In the genomic region with DNA sequence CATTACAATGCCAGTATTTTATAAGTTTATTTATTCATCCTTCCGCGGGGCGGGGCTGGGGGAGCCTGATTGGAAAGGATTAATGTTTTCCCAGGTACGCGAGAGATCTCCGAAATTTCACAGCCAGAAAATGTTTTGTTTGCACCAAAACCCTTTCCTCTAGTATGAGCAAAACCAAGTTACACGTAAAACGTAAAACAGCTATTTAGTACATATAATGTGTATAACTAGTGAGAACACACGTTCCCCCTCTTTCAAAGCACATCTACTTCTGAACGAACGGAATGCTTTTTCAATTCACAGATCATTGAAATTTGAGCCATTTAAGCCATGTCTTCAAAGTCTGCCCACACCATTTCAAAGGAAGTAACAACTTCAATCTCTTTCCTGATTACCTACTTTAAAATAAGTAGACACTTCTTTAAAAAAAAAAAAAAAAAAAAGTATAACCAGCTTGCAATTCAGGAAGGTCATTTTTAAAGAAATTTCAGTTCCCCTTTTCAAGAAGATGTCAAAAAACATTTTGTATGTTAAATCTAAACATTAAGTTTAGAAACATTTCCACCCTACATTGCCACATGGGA, we compare ENCODE assay signal across 8 mouse cellular contexts. TPM values are rescaled to one million over a fixed set of nuclear protein-coding genes. Genes with fewer than 3 reads are reported as not detected.
DNase-seq lines count a peak whose midpoint lies in the region; ATAC-seq lines count a peak whose summit lies in the region.

No protein-coding gene starts in this region.

- H3K4me1 ChIP-seq in erythroblast, embryonic 14.5 days (ENCODE audit: control insufficient read depth) = peaks cover 52% of the 10 kb centered on the region
- peaks cover 15% of the 10 kb centered on the region for H3K4me1 ChIP-seq in liver, embryonic 16.5 days (ENCODE audit: control insufficient read depth, low read depth, low read length)

- peak overlapping the region; percentile 98 for H3K4me2 ChIP-seq in liver, embryonic 16.5 days (ENCODE audit: low read depth, low read length)

- H3K9ac ChIP-seq in liver, embryonic 16.5 days (ENCODE audit: low read depth, low read length) = peak overlapping the region; percentile 99

- H3K27me3 ChIP-seq in erythroblast, embryonic 14.5 days (ENCODE audit: control insufficient read depth) = no peaks in the 10 kb centered on the region
- no peaks in the 10 kb centered on the region for H3K27me3 ChIP-seq in liver, embryonic 16.5 days (ENCODE audit: control insufficient read depth, insufficient read depth, low read depth, low read length)

- 9% methylated on average over 11 of the region's 11 CpGs for WGBS in liver, embryonic 16.5 days (ENCODE audit: insufficient replicate concordance)

- no peak for ATAC-seq in erythroblast, adult 5-6 weeks (replicated peaks; ENCODE audit: low FRiP score, poor library complexity, severe bottlenecking)
- ATAC-seq in liver, embryonic 16.5 days (ENCODE audit: low read depth) = no peak

- DNase-seq in thymus, postnatal 0 days (ENCODE audit: low spot score) = peak; percentile 12
- DNase-seq in thymus, postnatal 36 days = no peak
- DNase-seq in adrenal gland, adult (ENCODE audit: inconsistent age in 2 of 2, low spot score in 1 of 2) = no peak
- DNase-seq in gastrocnemius, postnatal 14 days = no peak
- DNase-seq in lung, postnatal 10 days = no peak

- H3K36me3 ChIP-seq in erythroblast, embryonic 14.5 days (ENCODE audit: control insufficient read depth) = peaks cover 9% of the 10 kb centered on the region
- H3K36me3 ChIP-seq in liver, embryonic 16.5 days (ENCODE audit: control insufficient read depth, insufficient read depth) = no peaks in the 10 kb centered on the region

- peak overlapping the region; percentile 98 for H3K27ac ChIP-seq in liver, embryonic 16.5 days (ENCODE audit: low read length)

- no peaks in the 10 kb centered on the region for H3K9me3 ChIP-seq in erythroblast, embryonic 14.5 days (ENCODE audit: control insufficient read depth, low read length)
- no peaks in the 10 kb centered on the region for H3K9me3 ChIP-seq in liver, embryonic 16.5 days (replicated peaks; ENCODE audit: control insufficient read depth, low read length)

- peak overlapping the region; percentile 99 for H3K4me3 ChIP-seq in erythroblast, embryonic 14.5 days (replicated peaks)
- peak overlapping the region; percentile 99 for H3K4me3 ChIP-seq in liver, embryonic 16.5 days (ENCODE audit: low read depth, low read length)

- intact Hi-C loops in gastrocnemius, postnatal 14 days (cut with DNase I; ENCODE audit: low total_unique reads) = no loop called here

RNA-seq across cellular contexts. Expression of a gene that starts 0.9 kb away (rescaled TPM):
- 4.6 and 4.9 TPM in 2 replicates for polyA plus RNA-seq in erythroblast, embryonic 14.5 days (2012)
- 230 and 233 TPM in 2 replicates for total RNA-seq in erythroblast, adult 5-6 weeks (2015; ENCODE audit: low replicate concordance)
- total RNA-seq in erythroblast, adult 5-6 weeks (2017; ENCODE audit: low replicate concordance) = 229 and 276 TPM in 2 replicates
- polyA plus RNA-seq in thymus, postnatal 0 days (2015; fragmentation: Nextera tagmentation; extraction: Ambion mirVana) = 61.3 and 64.5 TPM in 2 replicates
- polyA plus RNA-seq in liver, embryonic 16.5 days (2015; fragmentation: Nextera tagmentation; extraction: Ambion mirVana) = 52.4 and 54.2 TPM in 2 replicates
- total RNA-seq in gastrocnemius, postnatal 14 days (2021) = 10 to 100 TPM; 18.5 to 20.3 TPM

RNA-seq across cellular contexts. Expression of a gene that starts 31.3 kb away (rescaled TPM):
- 0.35 and 0.37 TPM in 2 replicates for polyA plus RNA-seq in erythroblast, embryonic 14.5 days (2012)
- total RNA-seq in erythroblast, adult 5-6 weeks (2015; ENCODE audit: low replicate concordance) = 14.6 and 15.7 TPM in 2 replicates
- 8.9 and 13.2 TPM in 2 replicates for total RNA-seq in erythroblast, adult 5-6 weeks (2017; ENCODE audit: low replicate concordance)
- 58.4 and 60.0 TPM in 2 replicates for polyA plus RNA-seq in thymus, postnatal 0 days (2015; fragmentation: Nextera tagmentation; extraction: Ambion mirVana)
- 20.9 and 21.3 TPM in 2 replicates for polyA plus RNA-seq in liver, embryonic 16.5 days (2015; fragmentation: Nextera tagmentation; extraction: Ambion mirVana)
- total RNA-seq in gastrocnemius, postnatal 14 days (2021) = 10 to 100 TPM; 47.5 to 65.0 TPM

Comparison
In these comparisons a context has a peak if more than half of its experiments do, and no peak if none do; other contexts are left out.
1. RNA of a gene that starts 31.3 kb away (polyA plus RNA-seq): 58.4 to 60.0 TPM in thymus, postnatal 0 days and 20.9 to 21.3 TPM in liver, embryonic 16.5 days; 0.35 to 0.37 TPM in erythroblast, embryonic 14.5 days; every median in the first group is over 10 times any median in the second.